Mouse (Mus musculus): ENCODE measurements around the gene Prima1. TPM values are rescaled to one million over a fixed set of nuclear protein-coding genes. Genes with fewer than 3 reads are reported as not detected.
A peak's percentile ranks its signal among the peaks of the same experiment; 100 is the strongest.

The Prima1 gene
- polyA plus RNA-seq, 1 experiment from 2014 or later, result 2.7 TPM

DNA sequence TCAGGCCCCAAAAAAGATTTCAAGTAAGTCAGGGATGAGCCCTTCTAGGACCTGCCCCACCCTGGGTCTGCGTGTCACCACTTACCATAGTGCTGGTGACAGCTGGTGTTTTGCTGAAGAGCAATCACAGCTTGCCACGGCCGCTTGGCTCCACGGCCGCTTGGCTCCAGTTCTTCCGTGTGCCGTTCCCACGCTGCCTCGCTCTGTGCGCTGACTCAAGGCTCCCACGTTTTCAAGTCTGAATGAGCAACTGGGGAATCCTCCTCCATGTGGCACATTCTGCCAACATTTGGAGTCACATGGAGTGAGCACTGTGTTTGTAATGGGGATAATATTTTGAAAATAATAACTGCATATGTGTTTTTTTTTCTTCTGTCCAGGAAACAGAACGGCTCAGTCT lies 52.2 kb downstream of the Prima1 start:
- H3K9me3 ChIP-seq (ENCODE audit: control insufficient read depth, low read length), result no peaks in the 10 kb centered on the region
- no peak overlapping the region for H3K27ac ChIP-seq (ENCODE audit: low read depth)
- H3K27me3 ChIP-seq (replicated peaks; ENCODE audit: control insufficient read depth, insufficient read depth, low read length), result no peaks in the 10 kb centered on the region
- WGBS, result 81% methylated on average over 12 of the region's 12 CpGs
- ATAC-seq (replicated peaks; ENCODE audit: low FRiP score, low TSS enrichment, low read depth) (no peak), DNase-seq (ENCODE audit: low spot score) (no peak)
- no peak overlapping the region for H3K9ac ChIP-seq (ENCODE audit: low read length)
- no peaks in the 10 kb centered on the region for H3K36me3 ChIP-seq (ENCODE audit: control insufficient read depth, insufficient read depth, low read length)
- no peaks in the 10 kb centered on the region for H3K4me1 ChIP-seq (replicated peaks; ENCODE audit: control insufficient read depth, insufficient read depth, low read length)
- H3K4me3 ChIP-seq (ENCODE audit: low read depth, low read length), result no peak overlapping the region
- no peak overlapping the region for H3K4me2 ChIP-seq (ENCODE audit: low read length)

DNA sequence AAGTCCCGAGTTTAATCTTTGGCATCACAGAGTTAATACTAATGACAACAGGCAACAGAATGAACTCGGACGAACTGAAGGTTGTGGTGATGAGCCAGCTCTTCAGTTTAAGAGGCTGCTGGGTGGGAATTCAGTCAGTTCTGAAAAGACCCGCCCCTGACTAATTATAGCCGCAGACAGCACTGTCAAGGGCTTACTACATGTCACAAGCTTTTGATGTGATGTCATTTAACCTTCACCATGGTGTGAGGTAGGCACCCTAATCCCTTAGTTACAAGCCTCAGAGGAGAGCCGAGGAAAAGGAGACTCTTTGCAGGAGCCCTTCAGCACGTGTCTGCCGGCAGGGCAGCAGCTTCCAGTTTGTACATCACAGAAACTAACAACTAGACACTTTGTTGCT lies 53.7 kb downstream of the Prima1 start:
- Histone ChIP-seq H3K27me3 (replicated peaks; ENCODE audit: control insufficient read depth, insufficient read depth, low read length) (no peaks in the 10 kb centered on the region), H3K4me2 (ENCODE audit: low read length) (no peak overlapping the region), H3K9ac (ENCODE audit: low read length) (no peak overlapping the region), H3K9me3 (ENCODE audit: control insufficient read depth, low read length) (no peaks in the 10 kb centered on the region), H3K27ac (ENCODE audit: low read depth) (no peak overlapping the region), H3K4me3 (ENCODE audit: low read depth, low read length) (no peak overlapping the region), H3K4me1 (replicated peaks; ENCODE audit: control insufficient read depth, insufficient read depth, low read length) (no peaks in the 10 kb centered on the region), H3K36me3 (ENCODE audit: control insufficient read depth, insufficient read depth, low read length) (no peaks in the 10 kb centered on the region)
- DNase-seq (ENCODE audit: low spot score), result no peak
- ATAC-seq (replicated peaks; ENCODE audit: low FRiP score, low TSS enrichment, low read depth), result no peak
- 64% methylated on average over 8 of the region's 8 CpGs for WGBS

DNA sequence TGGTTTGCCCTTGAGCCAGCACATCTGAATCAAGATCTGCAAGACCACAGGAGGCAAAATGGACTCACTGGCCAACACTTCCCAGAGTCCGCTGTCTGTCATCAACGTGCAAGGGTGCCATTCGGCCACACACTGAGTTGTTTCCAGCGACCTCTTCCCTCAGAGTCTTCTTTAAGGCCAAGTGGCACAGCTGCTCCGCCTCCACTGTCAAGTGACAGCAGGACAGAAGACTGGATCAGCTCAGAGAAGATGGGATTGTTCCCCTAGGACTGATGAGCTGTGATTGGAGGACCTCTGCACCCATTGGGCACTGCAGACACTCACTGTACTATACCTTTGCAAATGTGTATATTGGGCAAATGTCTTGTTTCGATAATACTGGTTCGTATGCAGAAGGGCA lies 54.9 kb downstream of the Prima1 start:
- 81% methylated on average over 7 of the region's 7 CpGs for WGBS
- DNase-seq (ENCODE audit: low spot score) (no peak), ATAC-seq (replicated peaks; ENCODE audit: low FRiP score, low TSS enrichment, low read depth) (no peak)
- no peak overlapping the region for H3K9ac ChIP-seq (ENCODE audit: low read length)
- H3K27ac ChIP-seq (ENCODE audit: low read depth), result no peak overlapping the region
- H3K4me1 ChIP-seq (replicated peaks; ENCODE audit: control insufficient read depth, insufficient read depth, low read length), result no peaks in the 10 kb centered on the region
- H3K4me3 ChIP-seq (ENCODE audit: low read depth, low read length), result no peak overlapping the region
- no peaks in the 10 kb centered on the region for H3K27me3 ChIP-seq (replicated peaks; ENCODE audit: control insufficient read depth, insufficient read depth, low read length)
- no peaks in the 10 kb centered on the region for H3K9me3 ChIP-seq (ENCODE audit: control insufficient read depth, low read length)
- no peaks in the 10 kb centered on the region for H3K36me3 ChIP-seq (ENCODE audit: control insufficient read depth, insufficient read depth, low read length)
- no peak overlapping the region for H3K4me2 ChIP-seq (ENCODE audit: low read length)

DNA sequence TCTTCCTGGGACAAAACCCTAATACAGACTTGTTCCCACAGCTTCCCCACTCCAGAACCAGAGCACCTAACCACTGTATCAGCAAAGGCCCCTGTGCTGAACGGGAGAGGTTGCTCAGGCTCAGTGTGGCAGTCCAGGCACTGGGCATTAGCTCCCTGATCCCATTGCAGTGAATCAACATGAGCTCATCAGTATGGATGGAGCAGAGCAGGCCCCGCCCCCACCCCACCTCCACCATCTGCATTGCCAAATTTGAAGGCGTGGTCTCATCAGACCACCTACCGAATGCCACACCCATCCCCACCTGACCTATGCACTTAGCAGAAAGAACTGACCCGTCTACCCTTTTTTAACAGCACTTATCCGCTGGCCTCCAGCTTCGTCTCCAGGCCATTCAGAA lies 58.9 kb downstream of the Prima1 start:
- Histone ChIP-seq H3K27ac (ENCODE audit: low read depth) (no peak overlapping the region), H3K9ac (ENCODE audit: low read length) (no peak overlapping the region), H3K27me3 (replicated peaks; ENCODE audit: control insufficient read depth, insufficient read depth, low read length) (no peaks in the 10 kb centered on the region), H3K36me3 (ENCODE audit: control insufficient read depth, insufficient read depth, low read length) (no peaks in the 10 kb centered on the region), H3K4me3 (ENCODE audit: low read depth, low read length) (no peak overlapping the region), H3K9me3 (ENCODE audit: control insufficient read depth, low read length) (no peaks in the 10 kb centered on the region), H3K4me1 (replicated peaks; ENCODE audit: control insufficient read depth, insufficient read depth, low read length) (no peaks in the 10 kb centered on the region), H3K4me2 (ENCODE audit: low read length) (no peak overlapping the region)
- ATAC-seq (replicated peaks; ENCODE audit: low FRiP score, low TSS enrichment, low read depth), result no peak
- no peak for DNase-seq (ENCODE audit: low spot score)
- WGBS, result 20% methylated on average over 7 of the region's 7 CpGs

DNA sequence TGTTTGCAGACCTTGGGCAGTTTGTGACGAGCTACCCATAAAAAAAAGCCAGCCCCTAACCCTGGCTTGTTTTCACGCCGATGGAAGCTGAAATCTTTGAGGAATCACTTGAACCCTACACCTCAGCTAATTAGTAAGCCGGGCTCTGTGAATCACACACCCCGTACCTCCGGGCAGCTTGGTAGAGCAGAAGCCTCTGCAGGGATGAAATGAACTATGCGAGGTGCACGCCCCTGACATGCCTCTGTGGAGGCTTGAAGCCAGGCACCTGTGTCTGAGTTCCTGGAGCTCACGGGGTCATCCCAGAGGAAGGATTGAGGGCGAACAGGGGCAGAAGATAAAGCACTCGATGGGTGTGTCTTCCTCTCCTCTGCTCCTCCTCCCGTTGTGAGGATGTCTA lies 73.1 kb downstream of the Prima1 start:
- DNase-seq (ENCODE audit: low spot score) (no peak), ATAC-seq (replicated peaks; ENCODE audit: low FRiP score, low TSS enrichment, low read depth) (no peak)
- H3K9ac ChIP-seq (ENCODE audit: low read length), result no peak overlapping the region
- no peaks in the 10 kb centered on the region for H3K27me3 ChIP-seq (replicated peaks; ENCODE audit: control insufficient read depth, insufficient read depth, low read length)
- no peak overlapping the region for H3K4me3 ChIP-seq (ENCODE audit: low read depth, low read length)
- H3K9me3 ChIP-seq (ENCODE audit: control insufficient read depth, low read length), result no peaks in the 10 kb centered on the region
- H3K36me3 ChIP-seq (ENCODE audit: control insufficient read depth, insufficient read depth, low read length), result no peaks in the 10 kb centered on the region
- no peaks in the 10 kb centered on the region for H3K4me1 ChIP-seq (replicated peaks; ENCODE audit: control insufficient read depth, insufficient read depth, low read length)
- H3K4me2 ChIP-seq (ENCODE audit: low read length), result no peak overlapping the region
- 57% methylated on average over 12 of the region's 12 CpGs for WGBS
- H3K27ac ChIP-seq (ENCODE audit: low read depth), result no peak overlapping the region

DNA sequence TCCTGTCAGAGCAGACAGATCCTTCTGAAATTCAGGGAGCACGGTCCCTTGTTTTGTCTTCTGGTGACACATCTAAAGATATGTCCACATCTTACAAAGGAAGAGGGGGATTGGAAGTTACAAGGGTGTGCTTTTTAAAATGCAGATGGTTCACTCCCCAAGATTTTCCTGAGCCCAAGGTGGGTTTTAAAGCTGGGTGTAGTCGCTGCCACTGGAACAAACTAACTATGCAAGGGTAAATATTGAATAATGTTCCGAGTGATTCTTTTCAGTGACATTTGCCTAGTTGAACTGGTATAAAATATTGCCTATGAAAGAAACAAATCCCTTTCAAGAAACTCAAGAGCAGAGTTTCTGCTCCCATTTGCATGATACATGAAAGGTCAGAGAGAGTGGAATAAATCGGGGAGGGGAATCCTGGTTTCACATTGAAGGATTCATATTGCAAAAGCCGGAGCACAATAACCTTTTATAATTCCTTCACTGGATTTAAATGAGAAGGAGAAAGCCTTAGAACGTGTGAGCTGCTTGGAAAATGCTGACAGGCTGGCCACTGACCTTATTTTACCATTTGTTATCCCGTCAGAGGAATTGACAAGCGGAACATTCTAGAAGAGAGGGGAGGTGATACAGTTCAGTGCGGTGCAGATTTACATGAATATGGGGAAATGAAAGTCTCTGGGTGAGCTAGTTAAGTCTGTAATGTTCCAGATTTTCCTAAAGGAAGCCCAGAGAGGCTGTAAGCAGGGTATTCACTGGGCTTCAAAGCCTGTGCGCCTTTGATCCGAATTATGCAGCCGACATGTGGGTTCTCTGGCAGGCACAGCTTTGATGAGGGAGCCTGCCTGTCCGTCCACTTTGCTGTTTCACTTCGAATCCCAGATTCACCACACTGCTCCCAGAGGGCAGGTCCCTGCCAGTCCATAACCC lies 77.6 kb downstream of the Prima1 start:
- Histone ChIP-seq H3K27me3 (replicated peaks; ENCODE audit: control insufficient read depth, insufficient read depth, low read length) (no peaks in the 10 kb centered on the region), H3K4me2 (ENCODE audit: low read length) (no peak overlapping the region), H3K9ac (ENCODE audit: low read length) (no peak overlapping the region), H3K4me3 (ENCODE audit: low read depth, low read length) (no peak overlapping the region), H3K36me3 (ENCODE audit: control insufficient read depth, insufficient read depth, low read length) (no peaks in the 10 kb centered on the region), H3K27ac (ENCODE audit: low read depth) (no peak overlapping the region), H3K4me1 (replicated peaks; ENCODE audit: control insufficient read depth, insufficient read depth, low read length) (no peaks in the 10 kb centered on the region), H3K9me3 (ENCODE audit: control insufficient read depth, low read length) (no peaks in the 10 kb centered on the region)
- DNase-seq (ENCODE audit: low spot score) (no peak), ATAC-seq (replicated peaks; ENCODE audit: low FRiP score, low TSS enrichment, low read depth) (no peak)
- WGBS, result 71% methylated on average over 14 of the region's 14 CpGs

DNA sequence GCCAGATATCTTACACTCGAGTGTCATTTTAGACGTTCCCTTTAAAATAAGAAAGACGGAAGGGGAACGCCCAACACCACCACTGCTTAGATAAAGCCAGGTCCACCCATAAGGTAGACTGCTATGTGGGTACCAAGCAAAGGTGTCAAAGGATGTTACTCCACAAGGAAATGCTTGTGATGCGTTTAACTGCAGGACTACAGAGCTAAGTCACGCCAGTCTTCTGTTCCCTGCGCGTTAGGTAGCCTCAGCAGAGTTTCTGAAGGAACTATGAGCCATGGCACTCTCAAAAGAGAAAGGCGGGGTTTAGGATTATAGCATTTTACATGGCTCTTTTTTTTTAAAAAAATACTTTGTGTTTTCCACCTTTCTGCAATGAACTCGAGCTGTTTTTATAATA lies 78.4 kb downstream of the Prima1 start:
- H3K36me3 ChIP-seq (ENCODE audit: control insufficient read depth, insufficient read depth, low read length), result no peaks in the 10 kb centered on the region
- 82% methylated on average over 10 of the region's 10 CpGs for WGBS
- DNase-seq (ENCODE audit: low spot score), result no peak
- no peaks in the 10 kb centered on the region for H3K9me3 ChIP-seq (ENCODE audit: control insufficient read depth, low read length)
- no peaks in the 10 kb centered on the region for H3K4me1 ChIP-seq (replicated peaks; ENCODE audit: control insufficient read depth, insufficient read depth, low read length)
- no peak for ATAC-seq (replicated peaks; ENCODE audit: low FRiP score, low TSS enrichment, low read depth)
- H3K27me3 ChIP-seq (replicated peaks; ENCODE audit: control insufficient read depth, insufficient read depth, low read length), result no peaks in the 10 kb centered on the region
- no peak overlapping the region for H3K9ac ChIP-seq (ENCODE audit: low read length)
- H3K4me2 ChIP-seq (ENCODE audit: low read length), result no peak overlapping the region
- no peak overlapping the region for H3K27ac ChIP-seq (ENCODE audit: low read depth)
- H3K4me3 ChIP-seq (ENCODE audit: low read depth, low read length), result no peak overlapping the region

DNA sequence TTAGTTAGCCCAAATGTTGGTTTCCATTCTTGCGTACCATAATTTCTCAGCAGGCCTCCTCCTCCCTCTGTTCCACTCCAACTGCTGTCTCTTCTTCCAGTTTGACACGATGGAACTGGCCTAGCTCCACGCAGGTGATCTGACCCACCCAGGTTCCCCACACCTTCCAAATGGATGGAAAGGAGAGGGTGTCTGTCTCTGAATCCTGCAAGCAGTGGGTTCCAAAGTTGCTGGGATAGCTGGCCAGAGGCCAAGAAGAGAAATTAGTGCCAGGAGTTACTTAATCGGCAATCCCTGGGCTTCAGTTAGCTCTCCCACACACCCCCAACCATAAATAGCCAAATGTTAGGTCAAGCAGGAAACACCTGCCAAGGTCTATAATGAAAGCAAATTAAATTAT lies 81.2 kb downstream of the Prima1 start:
- no peaks in the 10 kb centered on the region for H3K27me3 ChIP-seq (replicated peaks; ENCODE audit: control insufficient read depth, insufficient read depth, low read length)
- no peaks in the 10 kb centered on the region for H3K4me1 ChIP-seq (replicated peaks; ENCODE audit: control insufficient read depth, insufficient read depth, low read length)
- WGBS, result 83% methylated on average over 4 of the region's 4 CpGs
- ATAC-seq (replicated peaks; ENCODE audit: low FRiP score, low TSS enrichment, low read depth), result no peak
- H3K36me3 ChIP-seq (ENCODE audit: control insufficient read depth, insufficient read depth, low read length), result no peaks in the 10 kb centered on the region
- no peaks in the 10 kb centered on the region for H3K9me3 ChIP-seq (ENCODE audit: control insufficient read depth, low read length)
- no peak overlapping the region for H3K27ac ChIP-seq (ENCODE audit: low read depth)
- H3K9ac ChIP-seq (ENCODE audit: low read length), result no peak overlapping the region
- H3K4me2 ChIP-seq (ENCODE audit: low read length), result no peak overlapping the region
- no peak for DNase-seq (ENCODE audit: low spot score)
- no peak overlapping the region for H3K4me3 ChIP-seq (ENCODE audit: low read depth, low read length)

DNA sequence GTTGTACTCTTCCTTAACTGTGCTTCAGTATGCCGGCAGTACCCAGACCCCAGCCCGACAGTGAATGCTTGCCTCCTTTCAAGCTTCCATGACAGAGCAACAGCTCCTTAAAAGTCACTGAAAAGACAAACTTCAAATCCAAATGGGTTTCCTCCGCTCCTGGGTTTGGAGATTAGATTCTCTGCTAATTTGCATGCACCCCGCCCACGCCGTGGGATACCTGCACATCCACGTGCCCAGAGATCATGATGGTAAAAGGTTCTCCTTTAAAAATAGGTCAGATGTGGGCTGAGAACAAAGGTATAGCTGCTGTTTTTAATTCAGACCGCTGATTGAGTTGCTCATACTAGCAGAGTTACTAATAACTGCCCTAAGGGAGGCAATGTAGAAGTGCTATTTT lies 82.9 kb downstream of the Prima1 start:
- H3K27me3 ChIP-seq (replicated peaks; ENCODE audit: control insufficient read depth, insufficient read depth, low read length), result no peaks in the 10 kb centered on the region
- no peaks in the 10 kb centered on the region for H3K36me3 ChIP-seq (ENCODE audit: control insufficient read depth, insufficient read depth, low read length)
- H3K4me1 ChIP-seq (replicated peaks; ENCODE audit: control insufficient read depth, insufficient read depth, low read length), result no peaks in the 10 kb centered on the region
- H3K4me3 ChIP-seq (ENCODE audit: low read depth, low read length), result no peak overlapping the region
- 61% methylated on average over 8 of the region's 8 CpGs for WGBS
- no peak overlapping the region for H3K4me2 ChIP-seq (ENCODE audit: low read length)
- H3K9me3 ChIP-seq (ENCODE audit: control insufficient read depth, low read length), result no peaks in the 10 kb centered on the region
- H3K9ac ChIP-seq (ENCODE audit: low read length), result no peak overlapping the region
- DNase-seq (ENCODE audit: low spot score) (peak; percentile 37), ATAC-seq (replicated peaks; ENCODE audit: low FRiP score, low TSS enrichment, low read depth) (no peak)
- no peak overlapping the region for H3K27ac ChIP-seq (ENCODE audit: low read depth)
